Mouse (Mus musculus): ENCODE results near the gene Laptm5. TPM values are rescaled to one million over a fixed set of nuclear protein-coding genes. Genes with fewer than 3 reads are reported as not detected.

The Laptm5 gene
- polyA plus RNA-seq, 1 experiment = 50.5 TPM

- no peak for DNase-seq (ENCODE audit: low spot score)
Measured at GRCm38 (mm10) chr4:130899383-130899781, 13.5 kb upstream of the Laptm5 start.

- DNase-seq (ENCODE audit: low spot score) = no peak
Measured at GRCm38 (mm10) chr4:130899782-130900427, 13.0 kb upstream of the Laptm5 start.

- no peak for DNase-seq (ENCODE audit: low spot score)
Measured at GRCm38 (mm10) chr4:130900746-130901145, 12.2 kb upstream of the Laptm5 start.

- no peak for DNase-seq (ENCODE audit: low spot score)
Measured at GRCm38 (mm10) chr4:130902289-130902781, 10.6 kb upstream of the Laptm5 start.

GRCm38 (mm10) chr4:130905025-130905424 lies 7.9 kb upstream of the Laptm5 start:
- no peak for DNase-seq (ENCODE audit: low spot score)

- DNase-seq (ENCODE audit: low spot score) = no peak
Measured at GRCm38 (mm10) chr4:130905882-130906281, 7.0 kb upstream of the Laptm5 start.

GRCm38 (mm10) chr4:130906296-130906695 lies 6.6 kb upstream of the Laptm5 start:
- peak; percentile 26 for DNase-seq (ENCODE audit: low spot score)

- no peak for DNase-seq (ENCODE audit: low spot score)
Measured at GRCm38 (mm10) chr4:130907200-130908069, 5.5 kb upstream of the Laptm5 start.

GRCm38 (mm10) chr4:130908133-130908532 lies 4.8 kb upstream of the Laptm5 start:
- DNase-seq (ENCODE audit: low spot score) = no peak

GRCm38 (mm10) chr4:130909167-130909874 lies 3.6 kb upstream of the Laptm5 start:
- DNase-seq (ENCODE audit: low spot score) = no peak

GRCm38 (mm10) chr4:130910666-130911065 lies 2.3 kb upstream of the Laptm5 start:
- no peak for DNase-seq (ENCODE audit: low spot score)

GRCm38 (mm10) chr4:130912626-130913025 lies 299 bp upstream of the Laptm5 start:
- no peak for DNase-seq (ENCODE audit: low spot score)

- no peak for DNase-seq (ENCODE audit: low spot score)
Measured at GRCm38 (mm10) chr4:130913511-130913910, 586 bp downstream of the Laptm5 start.

GRCm38 (mm10) chr4:130914011-130914410 lies 1.1 kb downstream of the Laptm5 start:
- DNase-seq (ENCODE audit: low spot score) = no peak

- DNase-seq (ENCODE audit: low spot score) = no peak
Measured at GRCm38 (mm10) chr4:130914527-130914926, 1.6 kb downstream of the Laptm5 start.

GRCm38 (mm10) chr4:130915006-130915667 lies 2.2 kb downstream of the Laptm5 start:
- no peak for DNase-seq (ENCODE audit: low spot score)

- DNase-seq (ENCODE audit: low spot score) = no peak
Measured at GRCm38 (mm10) chr4:130915668-130916035, 2.7 kb downstream of the Laptm5 start.

GRCm38 (mm10) chr4:130916639-130917038 lies 3.7 kb downstream of the Laptm5 start:
- no peak for DNase-seq (ENCODE audit: low spot score)

- no peak for DNase-seq (ENCODE audit: low spot score)
Measured at GRCm38 (mm10) chr4:130917564-130917963, 4.6 kb downstream of the Laptm5 start.

GRCm38 (mm10) chr4:130918805-130919749 lies 6.2 kb downstream of the Laptm5 start:
- DNase-seq (ENCODE audit: low spot score) = no peak
